Mouse (Mus musculus) 3T3-L1 (cell line): ENCODE measurements around the gene Prkar1b.

Experiments used
- DNase-seq: peaks from one replicate; pipeline ENCODE4 v3.0.0-alpha.2; 2015; ENCODE audit warnings: low read depth, low spot score

The Prkar1b gene

GRCm38 (mm10) chr5:139066861-139067614, 82.8 kb downstream of the Prkar1b start:
- no peak for DNase-seq

- DNase-seq: peak; percentile 45
Observed at GRCm38 (mm10) chr5:139064611-139065010, 85.2 kb downstream of the Prkar1b start.

DNA sequence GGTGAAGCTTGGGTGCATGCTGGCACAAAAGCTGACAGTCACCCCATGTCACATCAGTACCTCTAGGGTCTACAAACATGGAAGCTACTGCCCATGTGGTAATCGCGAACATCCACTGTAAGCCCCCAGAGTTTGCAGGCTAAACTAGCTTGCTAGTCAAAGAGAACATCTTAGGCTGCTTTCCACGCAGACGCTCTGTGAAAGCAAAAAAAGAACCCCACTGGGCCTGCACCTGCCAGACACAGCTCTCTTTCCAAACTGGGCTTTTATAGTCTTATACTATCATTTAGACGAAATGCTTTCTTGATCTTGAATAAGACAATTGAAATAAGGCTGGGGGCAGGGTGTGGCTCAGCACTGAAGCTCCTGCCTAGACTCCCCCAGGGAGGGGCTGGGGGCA, 88.1 kb downstream of the Prkar1b start:
- no peak for DNase-seq

DNA sequence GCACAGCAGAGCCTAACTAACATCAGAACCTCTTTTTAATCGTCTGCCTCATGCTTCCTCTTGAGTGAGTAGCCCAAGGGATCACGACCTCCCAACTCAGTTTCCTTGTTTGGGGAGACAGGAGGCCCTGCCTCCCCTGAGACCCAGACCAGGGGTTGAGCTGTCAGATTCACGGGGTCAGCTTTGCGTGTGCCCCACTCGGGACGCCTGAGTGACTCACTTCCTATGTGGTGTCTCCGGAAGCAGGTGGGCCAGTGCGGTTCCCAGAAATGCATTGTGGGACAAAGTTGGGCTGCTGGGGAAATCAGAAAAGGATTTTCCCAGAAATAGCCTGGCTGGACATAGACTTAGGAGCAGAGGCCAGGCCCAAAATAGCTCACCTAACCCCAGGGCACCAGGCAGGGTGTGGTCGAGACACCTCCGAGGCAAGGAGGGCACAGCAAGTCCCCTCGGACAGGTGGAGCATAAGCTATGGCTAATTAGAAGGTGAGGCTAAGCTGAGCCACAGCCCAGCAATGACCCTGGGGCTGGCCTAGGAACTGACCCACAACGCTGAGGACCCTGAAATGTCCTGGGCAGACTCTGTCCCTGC, 89.2 kb downstream of the Prkar1b start:
- DNase-seq: no peak

- no peak for DNase-seq
Observed at GRCm38 (mm10) chr5:139053176-139053575, 96.6 kb downstream of the Prkar1b start.

- DNase-seq: no peak
Observed at GRCm38 (mm10) chr5:139051276-139051675, 98.5 kb downstream of the Prkar1b start.

- DNase-seq: no peak
Observed at GRCm38 (mm10) chr5:139049367-139049766, 100.4 kb downstream of the Prkar1b start.

DNA sequence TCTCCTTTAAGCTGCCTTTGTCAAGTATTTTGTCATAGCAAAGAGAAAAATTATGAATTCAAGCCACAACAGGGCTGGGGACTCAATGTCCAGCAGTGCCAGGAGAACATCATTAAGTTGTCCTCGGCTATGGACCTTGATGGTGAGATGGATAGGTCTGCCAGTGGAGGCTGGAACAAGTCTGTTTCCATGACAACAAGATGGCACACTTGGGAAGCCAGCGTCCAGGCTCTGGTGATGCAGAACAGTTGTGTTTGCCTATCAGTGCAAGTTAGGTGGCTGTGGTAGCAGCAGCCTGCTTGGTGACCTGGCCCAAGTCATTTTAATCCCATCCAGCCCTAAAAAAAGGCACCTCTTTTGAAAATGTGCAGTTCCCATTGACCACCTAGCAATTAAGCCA, 102.6 kb downstream of the Prkar1b start:
- DNase-seq: no peak

- no peak for DNase-seq
Observed at GRCm38 (mm10) chr5:139046636-139047035, 103.2 kb downstream of the Prkar1b start.

- no peak for DNase-seq
Observed at GRCm38 (mm10) chr5:139043546-139043945, 106.3 kb downstream of the Prkar1b start.

DNA sequence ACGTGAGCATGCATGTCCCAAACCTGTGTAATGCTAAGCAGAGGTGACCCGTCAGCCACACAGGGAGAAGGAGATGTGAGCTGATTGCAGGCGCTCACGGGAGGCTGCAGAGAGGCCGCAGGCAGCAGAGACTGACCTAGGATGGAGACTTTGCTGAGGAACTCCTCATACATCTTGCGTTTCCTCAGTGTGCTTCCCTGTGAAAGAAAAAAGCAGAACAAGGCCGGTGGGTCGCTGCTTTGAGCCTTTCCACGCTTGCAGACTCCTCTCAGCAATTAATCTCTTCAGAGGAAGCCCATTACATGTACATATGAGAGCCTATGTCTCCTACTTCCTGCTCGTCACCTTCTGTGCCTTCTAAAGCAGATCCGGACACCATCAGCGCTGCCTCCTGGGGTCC, 107.5 kb downstream of the Prkar1b start:
- DNase-seq: no peak

- DNase-seq: no peak
Observed at GRCm38 (mm10) chr5:139035171-139035570, 114.6 kb downstream of the Prkar1b start.

DNA sequence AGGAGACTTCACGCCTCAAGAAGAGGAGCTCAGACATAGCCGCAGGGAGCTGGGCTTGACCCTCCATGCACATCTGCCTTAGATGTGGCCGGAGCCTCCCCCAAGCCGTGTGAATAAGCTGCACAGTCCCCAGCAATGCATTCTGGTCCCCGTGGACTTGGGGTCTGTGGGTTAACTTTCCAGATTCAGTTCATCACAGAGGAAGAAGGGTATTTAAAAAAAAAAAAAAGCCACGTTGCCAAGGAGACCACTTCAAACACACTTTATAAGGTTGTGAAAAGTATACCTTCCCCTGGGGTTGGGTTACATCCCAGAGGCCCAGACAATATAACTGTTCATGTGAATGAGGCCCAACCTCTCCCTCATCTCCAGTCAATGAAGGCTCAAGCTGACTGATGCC, 115.1 kb downstream of the Prkar1b start:
- no peak for DNase-seq

DNA sequence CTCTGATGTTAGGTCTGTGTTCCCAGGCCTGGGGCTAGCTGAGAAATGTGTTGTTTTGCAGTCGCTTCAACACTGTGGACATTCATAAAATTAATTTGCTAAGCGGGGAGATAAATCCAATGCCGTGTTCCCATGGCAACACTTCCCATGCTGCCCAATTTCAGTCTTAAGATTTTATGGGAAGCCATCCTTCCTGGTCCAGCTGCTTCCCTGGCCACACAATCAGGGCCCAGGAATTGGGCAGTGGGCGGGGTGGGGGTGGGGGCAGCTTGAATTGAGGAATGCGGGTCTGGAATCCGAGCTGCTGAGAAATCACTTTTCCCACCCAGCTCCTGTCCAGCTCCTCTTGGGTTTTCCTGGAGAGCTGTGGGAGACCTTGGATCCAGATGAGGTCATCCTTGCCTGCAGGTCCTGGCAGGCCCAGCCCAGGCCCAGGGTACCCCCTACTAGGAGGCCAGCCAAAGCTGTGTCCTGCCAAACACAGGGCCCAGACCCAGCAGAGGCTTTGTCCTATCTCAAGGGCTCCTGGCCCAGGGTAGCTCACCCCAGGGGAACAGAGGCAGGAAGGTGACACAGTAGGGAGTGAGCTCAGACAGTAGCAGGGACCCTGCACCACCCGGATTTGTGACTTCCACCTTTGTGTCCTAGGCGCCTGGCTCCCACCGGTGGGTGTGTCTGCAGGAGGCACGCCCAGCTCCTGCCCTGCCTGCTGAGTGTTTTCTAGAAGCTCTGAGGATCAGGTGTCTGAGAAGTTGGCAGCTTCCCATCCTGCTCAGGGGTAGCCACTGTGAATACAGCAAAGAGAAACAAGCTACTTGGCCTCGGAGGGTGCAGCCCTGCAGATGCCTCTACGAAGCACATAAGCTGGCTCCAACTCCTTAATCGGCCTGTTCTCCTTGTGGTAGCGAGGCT, 116.1 kb downstream of the Prkar1b start:
- peak; percentile 57 for DNase-seq

DNA sequence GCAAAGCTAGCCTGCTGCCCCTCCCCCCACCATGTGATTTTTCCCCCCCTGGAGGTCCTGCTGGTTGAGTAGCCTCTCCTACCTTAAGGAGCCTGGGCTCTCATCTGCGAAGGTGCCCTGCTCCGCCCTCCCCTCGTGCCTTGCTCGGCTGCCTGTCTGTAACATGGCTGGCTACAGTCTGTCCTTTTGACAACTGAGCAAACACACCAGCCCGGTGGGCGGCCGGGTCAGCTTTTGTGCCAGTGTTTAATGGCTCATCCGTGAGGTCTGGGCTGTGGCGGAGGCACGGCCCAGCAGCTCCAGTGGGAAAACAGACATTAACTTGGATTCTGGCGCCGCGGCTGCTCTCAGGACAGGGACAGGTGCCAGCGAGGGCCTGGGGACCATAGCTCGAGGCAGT, 122.2 kb downstream of the Prkar1b start:
- DNase-seq: no peak

- DNase-seq: no peak
Observed at GRCm38 (mm10) chr5:139024351-139025105, 125.3 kb downstream of the Prkar1b start.

DNA sequence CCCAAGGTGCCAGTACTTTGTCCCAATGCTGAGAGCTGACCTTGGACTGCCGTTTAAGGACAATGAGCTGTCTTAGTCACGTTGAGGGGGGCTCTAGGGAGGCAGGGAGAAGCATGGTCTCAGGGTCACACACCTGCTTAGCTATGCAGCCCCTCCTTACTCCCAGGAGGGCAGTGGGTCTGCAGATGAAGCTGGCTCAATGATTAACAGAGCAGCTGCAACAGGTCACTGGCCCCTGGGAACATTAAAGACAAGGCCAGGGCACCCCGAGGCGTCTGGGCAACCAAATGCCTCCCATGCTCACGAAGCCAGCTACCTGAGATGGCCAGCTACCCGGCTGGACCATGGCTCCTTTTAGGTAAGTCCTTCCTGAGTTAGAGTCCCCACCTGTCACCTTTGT, 129.2 kb downstream of the Prkar1b start:
- DNase-seq: no peak

- peak; percentile 69 for DNase-seq
Observed at GRCm38 (mm10) chr5:139017371-139018124, 132.3 kb downstream of the Prkar1b start.

- peak; percentile 94 for DNase-seq
Observed at GRCm38 (mm10) chr5:139015097-139015496, 134.7 kb downstream of the Prkar1b start.

DNA sequence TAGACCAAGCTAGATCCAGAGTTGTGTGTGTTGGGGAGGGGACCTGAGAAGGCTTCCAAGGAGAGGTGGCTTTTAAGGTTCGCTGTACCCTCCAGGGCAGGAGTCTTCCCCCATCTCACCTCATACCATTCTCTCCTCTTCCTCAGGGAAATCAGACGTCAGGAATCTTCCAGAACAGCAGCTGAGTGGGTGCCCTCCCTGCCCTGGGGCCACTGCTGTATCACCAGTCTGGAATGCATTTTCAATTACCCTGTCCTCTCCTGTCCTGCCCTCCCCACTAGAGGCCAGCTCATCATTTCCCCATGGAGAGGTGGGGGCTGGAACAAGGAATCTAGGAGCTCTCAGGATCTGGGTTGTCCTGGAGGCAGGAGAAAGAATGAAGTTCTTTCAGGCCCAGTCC, 139.2 kb downstream of the Prkar1b start:
- peak; percentile 92 for DNase-seq
